Mouse (Mus musculus) cerebellum, postnatal 4 days (tissue): Measurements from ENCODE around the gene Gcm2.

ENCODE experiments used
- DNase-seq, 2 experiments: peaks; one replicate each; pipeline ENCODE4 v3.0.0; 2022; ENCODE audit warnings: low spot score in 2 of 2, mixed read lengths in 1 of 2

The Gcm2 gene

GRCm38 (mm10) chr13:41079859-41080258 lies 31.0 kb downstream of the Gcm2 start:
- DNase-seq: no peak

- DNase-seq: peak in 1 of 2 experiments; percentile 59
Measured at GRCm38 (mm10) chr13:41079421-41079780, 31.4 kb downstream of the Gcm2 start, which contains the start of gene Mak. Mak (minus strand) TSS chr13:41079706.

GRCm38 (mm10) chr13:41078690-41079420 lies 32.0 kb downstream of the Gcm2 start:
- no peak for DNase-seq

GRCm38 (mm10) chr13:41077921-41078320 lies 32.9 kb downstream of the Gcm2 start:
- no peak for DNase-seq

GRCm38 (mm10) chr13:41073819-41074218 lies 37.0 kb downstream of the Gcm2 start:
- no peak for DNase-seq

GRCm38 (mm10) chr13:41071617-41072016 lies 39.2 kb downstream of the Gcm2 start:
- DNase-seq: no peak

- no peak for DNase-seq
Measured at GRCm38 (mm10) chr13:41067618-41068017, 43.2 kb downstream of the Gcm2 start.

- no peak for DNase-seq
Measured at GRCm38 (mm10) chr13:41051965-41052364, 58.9 kb downstream of the Gcm2 start.
